Mouse (Mus musculus) midbrain, embryonic 15.5 days (tissue): ENCODE data around the gene Trim8. TPM values are rescaled to one million over a fixed set of nuclear protein-coding genes. Genes with fewer than 3 reads are reported as not detected.
A peak's percentile ranks its signal among the peaks of the same experiment; 100 is the strongest.

Experiments used
- ATAC-seq: fragments of 200-750 bp; cut with Nextera tagmentation; replicated peaks from 2 replicates; pipeline ENCODE4 v1.8.0; 2017; ENCODE audit warnings: moderate TSS enrichment
- H3K27ac ChIP-seq: fragments of 300-500 bp; sonication (generic); 2 replicates; pipeline ENCODE4 v1.5.1; 2015; ENCODE audit warnings: mild to moderate bottlenecking, inconsistent platforms
- H3K27me3 ChIP-seq: fragments of 300-500 bp; sonication (generic); replicated peaks from 2 replicates; pipeline ENCODE4 v1.6.1; 2015; ENCODE audit warnings: inconsistent platforms
- H3K36me3 ChIP-seq: fragments of 300-500 bp; sonication (generic); replicated peaks from 2 replicates; pipeline ENCODE4 v1.6.1; 2015; ENCODE audit warnings: inconsistent platforms
- H3K4me1 ChIP-seq: fragments of 300-500 bp; sonication (generic); 2 replicates; pipeline ENCODE4 v1.6.1; 2015; ENCODE audit warnings: inconsistent platforms
- H3K4me2 ChIP-seq: fragments of 300-500 bp; sonication (generic); 2 replicates; pipeline ENCODE4 v1.6.1; 2015; ENCODE audit warnings: inconsistent platforms, mild to moderate bottlenecking, moderate library complexity
- H3K4me3 ChIP-seq: fragments of 300-500 bp; sonication (generic); 2 replicates; pipeline ENCODE4 v1.5.1; 2015; ENCODE audit warnings: mild to moderate bottlenecking, inconsistent platforms
- H3K9ac ChIP-seq: fragments of 300-500 bp; sonication (generic); 2 replicates; pipeline ENCODE4 v1.6.1; 2015; ENCODE audit warnings: mild to moderate bottlenecking, inconsistent platforms
- H3K9me3 ChIP-seq: fragments of 300-500 bp; sonication (generic); 2 replicates; pipeline ENCODE4 v1.6.1; 2016; ENCODE audit warnings: inconsistent platforms
- WGBS: fragments of 180-500 bp; shearing (Covaris S2); methylation state at CpG from one replicate; pipeline ENCODE4 v1.1.7; 2015; ENCODE audit warnings: mixed read lengths; 5-methylcytosine and 5-hydroxymethylcytosine counted together
- polyA plus RNA-seq: library from polyadenylated mRNA; unstranded; fragments of >200 nt; fragmentation: Nextera tagmentation; extraction: Ambion mirVana; gene quantifications from 2 replicates; pipeline ENCODE4 v1.2.1, GENCODE M21; 2015

Trim8 gene
- 29.9 and 30.5 TPM in 2 replicates for polyA plus RNA-seq

- Histone ChIP-seq H3K4me2 (peak within 1 kb of the TSS; percentile 72), H3K36me3 (no peaks in the 10 kb centered on the region), H3K9me3 (no peaks in the 10 kb centered on the region), H3K27me3 (no peaks in the 10 kb centered on the region), H3K4me1 (peaks cover 34% of the 10 kb centered on the region), H3K27ac (peak within 1 kb of the TSS; percentile 100), H3K9ac (peak within 1 kb of the TSS; percentile 96), H3K4me3 (peak within 1 kb of the TSS; percentile 93)
- ATAC-seq = no peak
- WGBS = under 1% methylated on average over 57 of the region's 64 CpGs
These were observed at the start of gene Trim8 for GRCm38 (mm10) chr19:46501401-46502068. TSS of gene Trim8 (plus strand) at chr19:46501702.

GRCm38 (mm10) chr19:46452052-46452827 is 49.3 kb upstream of the Trim8 start:
- Histone ChIP-seq H3K4me1 (peaks cover 18% of the 10 kb centered on the region), H3K9ac (no peak overlapping the region), H3K27ac (no peak overlapping the region), H3K36me3 (no peaks in the 10 kb centered on the region), H3K4me3 (no peak overlapping the region), H3K9me3 (no peaks in the 10 kb centered on the region), H3K4me2 (no peak overlapping the region), H3K27me3 (no peaks in the 10 kb centered on the region)
- ATAC-seq = peak; percentile 43; the same call in 1 of the 2 replicates
- WGBS = 24% methylated on average over 10 of the region's 10 CpGs

GRCm38 (mm10) chr19:46452916-46453315 is 48.6 kb upstream of the Trim8 start:
- Histone ChIP-seq H3K27me3 (no peaks in the 10 kb centered on the region), H3K36me3 (no peaks in the 10 kb centered on the region), H3K4me1 (peaks cover 11% of the 10 kb centered on the region), H3K27ac (no peak overlapping the region), H3K9me3 (no peaks in the 10 kb centered on the region), H3K4me2 (no peak overlapping the region), H3K9ac (no peak overlapping the region), H3K4me3 (no peak overlapping the region)
- ATAC-seq = 0 out of 2 replicates have a peak, but pooled peaks have one; percentile 30
- WGBS = 87% methylated on average over 9 of the region's 9 CpGs

GRCm38 (mm10) chr19:46454126-46454880 is 47.2 kb upstream of the Trim8 start:
- H3K4me1 ChIP-seq = peaks cover 5% of the 10 kb centered on the region
- WGBS = 75% methylated on average over 20 of the region's 20 CpGs
- no peak for ATAC-seq
- no peak overlapping the region for H3K9ac ChIP-seq
- H3K36me3 ChIP-seq = no peaks in the 10 kb centered on the region
- peak overlapping the region; percentile 53; the same call in 1 of the 2 replicates for H3K27ac ChIP-seq
- H3K4me2 ChIP-seq = no peak overlapping the region
- no peaks in the 10 kb centered on the region for H3K27me3 ChIP-seq
- H3K9me3 ChIP-seq = no peaks in the 10 kb centered on the region
- no peak overlapping the region for H3K4me3 ChIP-seq

GRCm38 (mm10) chr19:46455032-46455431 is 46.5 kb upstream of the Trim8 start:
- Histone ChIP-seq H3K36me3 (no peaks in the 10 kb centered on the region), H3K4me2 (no peak overlapping the region), H3K9me3 (no peaks in the 10 kb centered on the region), H3K27me3 (no peaks in the 10 kb centered on the region), H3K4me3 (no peak overlapping the region), H3K9ac (no peak overlapping the region), H3K4me1 (peaks cover 5% of the 10 kb centered on the region), H3K27ac (peak overlapping the region; percentile 53; the same call in 1 of the 2 replicates)
- WGBS = 63% methylated on average over 1 of the region's 1 CpGs
- no peak for ATAC-seq

- Histone ChIP-seq H3K27me3 (no peaks in the 10 kb centered on the region), H3K9ac (no peak overlapping the region), H3K36me3 (no peaks in the 10 kb centered on the region), H3K4me1 (peaks cover 5% of the 10 kb centered on the region), H3K9me3 (no peaks in the 10 kb centered on the region), H3K27ac (no peak overlapping the region), H3K4me2 (no peak overlapping the region), H3K4me3 (no peak overlapping the region)
- ATAC-seq = no peak
- 95% methylated on average over 8 of the region's 8 CpGs for WGBS
These were observed 45.9 kb upstream of the Trim8 start for GRCm38 (mm10) chr19:46455556-46455955.

GRCm38 (mm10) chr19:46456018-46456735 is 45.3 kb upstream of the Trim8 start:
- Histone ChIP-seq H3K27me3 (no peaks in the 10 kb centered on the region), H3K4me3 (no peak overlapping the region), H3K9me3 (no peaks in the 10 kb centered on the region), H3K4me1 (peaks cover 5% of the 10 kb centered on the region), H3K4me2 (no peak overlapping the region), H3K27ac (no peak overlapping the region), H3K9ac (no peak overlapping the region), H3K36me3 (no peaks in the 10 kb centered on the region)
- ATAC-seq = no peak
- 91% methylated on average over 5 of the region's 5 CpGs for whole genome bisulfite sequencing

- Histone ChIP-seq H3K27ac (no peak overlapping the region), H3K9ac (no peak overlapping the region), H3K36me3 (no peaks in the 10 kb centered on the region), H3K4me1 (0 out of 2 replicates have a peak, but pooled peaks cover under 1% of the 10 kb centered on the region), H3K27me3 (no peaks in the 10 kb centered on the region), H3K9me3 (no peaks in the 10 kb centered on the region), H3K4me3 (no peak overlapping the region), H3K4me2 (no peak overlapping the region)
- WGBS = 89% methylated on average over 5 of the region's 5 CpGs
- ATAC-seq = no peak
These were observed 43.7 kb upstream of the Trim8 start for GRCm38 (mm10) chr19:46457798-46458197.

- ATAC-seq = no peak
- Histone ChIP-seq H3K4me1 (no peaks in the 10 kb centered on the region), H3K9ac (no peak overlapping the region), H3K4me2 (no peak overlapping the region), H3K27ac (no peak overlapping the region), H3K27me3 (no peaks in the 10 kb centered on the region), H3K4me3 (no peak overlapping the region), H3K9me3 (no peaks in the 10 kb centered on the region), H3K36me3 (no peaks in the 10 kb centered on the region)
- WGBS = 92% methylated on average over 10 of the region's 10 CpGs
These were observed 42.2 kb upstream of the Trim8 start for GRCm38 (mm10) chr19:46459256-46459655.

GRCm38 (mm10) chr19:46459889-46460288 is 41.6 kb upstream of the Trim8 start:
- 88% methylated on average over 2 of the region's 2 CpGs for WGBS

GRCm38 (mm10) chr19:46462574-46462973 is 38.9 kb upstream of the Trim8 start:
- Histone ChIP-seq H3K36me3 (no peaks in the 10 kb centered on the region), H3K4me3 (no peak overlapping the region), H3K9me3 (no peaks in the 10 kb centered on the region), H3K4me2 (no peak overlapping the region), H3K9ac (no peak overlapping the region), H3K4me1 (no peaks in the 10 kb centered on the region), H3K27ac (no peak overlapping the region), H3K27me3 (no peaks in the 10 kb centered on the region)
- ATAC-seq = no peak
- 92% methylated on average over 3 of the region's 3 CpGs for WGBS

More at GRCm38 (mm10) chr19:46459889-46460288, 41.6 kb upstream of the Trim8 start:
- Histone ChIP-seq H3K4me2 (no peak overlapping the region), H3K36me3 (no peaks in the 10 kb centered on the region), H3K27ac (no peak overlapping the region), H3K27me3 (no peaks in the 10 kb centered on the region), H3K9ac (no peak overlapping the region), H3K4me3 (no peak overlapping the region), H3K9me3 (no peaks in the 10 kb centered on the region), H3K4me1 (no peaks in the 10 kb centered on the region)
- ATAC-seq = no peak
